Mouse (Mus musculus): Measurements from ENCODE around the gene Oprm1. TPM values are rescaled to one million over a fixed set of nuclear protein-coding genes. Genes with fewer than 3 reads are reported as not detected.

Oprm1 gene
- total RNA-seq (2014; fragmentation: Nextera tagmentation), result not detected in 2 replicates
- 0.05 and 0.17 TPM in 2 replicates for total RNA-seq (2017)
- polyA plus RNA-seq (2012), result not detected in 2 replicates

DNA sequence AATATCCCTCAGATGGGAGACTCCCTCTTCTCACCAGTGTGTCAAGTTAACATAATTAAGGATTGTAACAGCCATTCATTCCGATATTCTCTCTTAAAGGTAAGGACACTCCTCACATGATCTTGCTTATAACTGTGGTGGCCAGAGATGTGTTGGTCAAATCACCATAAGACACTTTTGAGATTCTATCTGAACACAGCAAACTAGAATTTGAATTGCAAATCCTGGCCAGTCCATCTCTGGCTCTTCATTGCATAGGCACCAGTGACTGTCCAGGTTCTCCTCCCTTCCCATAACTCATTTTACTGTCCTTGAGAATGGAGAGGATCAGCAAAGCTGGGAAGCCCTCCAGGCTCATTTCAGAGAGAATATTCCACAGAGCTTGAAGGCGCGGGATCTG is at the start of gene Oprm1:
TSS of gene Oprm1 (plus strand) at position 301 of the 400 bp plus-strand sequence.
- DNase-seq (ENCODE audit: low spot score) (no peak), ATAC-seq (ENCODE audit: extremely low read depth, insufficient number of reproducible peaks, low FRiP score, poor library complexity, severe bottlenecking) (no peak)
- TF ChIP-seq POLR2AphosphoS5 (IDR thresholded peaks at IDR 0.05; ENCODE audit: insufficient replicate concordance, low read depth, low read length) (no peak), CTCF (IDR thresholded peaks at IDR 0.05; ENCODE audit: low read depth, low read length) (no peak), TAL1 (conservative IDR thresholded peaks at IDR 0.05; ENCODE audit: low read depth, low read length) (no peak), GATA2 (IDR thresholded peaks at IDR 0.05; ENCODE audit: borderline replicate concordance, low read depth, low read length) (no peak), GATA1 (IDR thresholded peaks at IDR 0.05; ENCODE audit: borderline replicate concordance, low read length) (no peak)
- Histone ChIP-seq H3K27me3 (ENCODE audit: insufficient read depth, low read length) (no peaks in the 10 kb centered on the region), H3K9me3 (replicated peaks) (no peaks in the 10 kb centered on the region), H3K4me3 (ENCODE audit: low read depth, low read length) (no peak within 1 kb of the TSS), H3K4me1 (ENCODE audit: insufficient read depth, low read depth, low read length) (no peaks in the 10 kb centered on the region), H3K36me3 (replicated peaks) (no peaks in the 10 kb centered on the region)

DNA sequence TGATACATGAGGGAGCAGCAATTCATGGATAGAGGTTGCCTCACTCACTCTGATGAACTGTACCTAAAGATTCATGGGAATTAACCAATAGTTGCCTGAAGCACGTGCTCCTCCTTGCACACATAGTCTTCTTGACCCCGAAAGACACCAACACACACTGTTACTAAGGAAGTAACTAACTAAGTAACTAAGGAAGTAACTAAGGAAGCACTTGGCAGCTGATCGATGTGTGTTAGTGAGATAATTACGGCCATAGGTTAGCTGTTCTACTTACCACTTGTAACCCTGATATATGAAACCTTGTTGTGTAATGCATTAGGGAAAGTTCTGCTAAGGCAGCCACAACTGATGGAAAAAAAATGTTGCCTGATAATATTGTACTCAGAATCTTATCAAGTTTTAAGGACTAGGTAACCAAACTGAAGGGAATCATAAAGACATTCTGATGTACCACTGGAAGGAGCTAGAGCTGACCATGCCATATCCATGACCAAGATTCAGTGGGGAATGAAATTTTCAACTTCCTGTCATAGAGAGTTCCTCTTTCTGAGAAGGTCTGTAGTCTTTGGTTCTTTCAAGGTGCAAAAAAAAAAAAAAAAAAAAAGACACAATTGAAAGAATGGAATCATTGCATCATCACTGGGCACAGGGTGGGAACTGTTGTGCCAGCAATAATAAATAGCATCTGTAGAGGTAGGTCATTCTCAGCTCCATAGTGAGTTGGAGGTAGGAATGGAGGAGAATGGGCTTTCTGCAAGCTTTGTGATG is 40.9 kb upstream of the Oprm1 start:
- TF ChIP-seq POLR2AphosphoS5 (IDR thresholded peaks at IDR 0.05; ENCODE audit: insufficient replicate concordance, low read depth, low read length), result no peak
- TF ChIP-seq GATA1 (IDR thresholded peaks at IDR 0.05; ENCODE audit: borderline replicate concordance, low read length), result no peak
- no peak for TF ChIP-seq TAL1 (conservative IDR thresholded peaks at IDR 0.05; ENCODE audit: low read depth, low read length)
- TF ChIP-seq CTCF (IDR thresholded peaks at IDR 0.05; ENCODE audit: low read depth, low read length), result no peak
- no peak for TF ChIP-seq GATA2 (IDR thresholded peaks at IDR 0.05; ENCODE audit: borderline replicate concordance, low read depth, low read length)
- Histone ChIP-seq H3K9me3 (replicated peaks) (no peaks in the 10 kb centered on the region), H3K4me1 (ENCODE audit: insufficient read depth, low read depth, low read length) (no peaks in the 10 kb centered on the region), H3K4me3 (ENCODE audit: low read depth, low read length) (no peak overlapping the region), H3K36me3 (replicated peaks) (no peaks in the 10 kb centered on the region), H3K27me3 (ENCODE audit: insufficient read depth, low read length) (no peaks in the 10 kb centered on the region)
- ATAC-seq (ENCODE audit: extremely low read depth, insufficient number of reproducible peaks, low FRiP score, poor library complexity, severe bottlenecking), result no peak
- no peak for DNase-seq (ENCODE audit: low spot score)

DNA sequence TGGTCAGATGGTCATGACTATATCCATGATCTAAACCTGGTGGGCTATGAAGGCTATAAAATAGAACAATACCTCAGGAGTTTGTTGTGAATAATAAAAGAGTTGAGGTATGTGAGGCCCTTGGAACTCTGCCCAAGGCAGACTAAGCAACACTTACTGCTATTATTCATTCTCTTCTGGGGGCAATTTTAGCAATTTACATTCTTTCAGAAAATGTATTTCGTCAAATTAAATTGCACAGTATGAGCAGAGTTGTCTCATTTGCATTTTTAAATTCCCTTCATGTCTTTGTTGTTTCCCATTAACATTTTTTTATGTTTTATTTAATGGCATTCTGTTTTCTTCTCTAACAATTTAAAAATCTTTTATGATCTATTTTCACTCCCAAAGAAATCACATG is 34.5 kb upstream of the Oprm1 start:
- Histone ChIP-seq H3K27me3 (ENCODE audit: insufficient read depth, low read length) (no peaks in the 10 kb centered on the region), H3K9me3 (replicated peaks) (no peaks in the 10 kb centered on the region), H3K36me3 (replicated peaks) (no peaks in the 10 kb centered on the region), H3K4me1 (ENCODE audit: insufficient read depth, low read depth, low read length) (no peaks in the 10 kb centered on the region), H3K4me3 (ENCODE audit: low read depth, low read length) (no peak overlapping the region)
- no peak for DNase-seq (ENCODE audit: low spot score)
- ATAC-seq (ENCODE audit: extremely low read depth, insufficient number of reproducible peaks, low FRiP score, poor library complexity, severe bottlenecking), result no peak
- TF ChIP-seq POLR2AphosphoS5 (IDR thresholded peaks at IDR 0.05; ENCODE audit: insufficient replicate concordance, low read depth, low read length) (no peak), CTCF (IDR thresholded peaks at IDR 0.05; ENCODE audit: low read depth, low read length) (no peak), GATA1 (IDR thresholded peaks at IDR 0.05; ENCODE audit: borderline replicate concordance, low read length) (no peak), GATA2 (IDR thresholded peaks at IDR 0.05; ENCODE audit: borderline replicate concordance, low read depth, low read length) (no peak), TAL1 (conservative IDR thresholded peaks at IDR 0.05; ENCODE audit: low read depth, low read length) (no peak)

DNA sequence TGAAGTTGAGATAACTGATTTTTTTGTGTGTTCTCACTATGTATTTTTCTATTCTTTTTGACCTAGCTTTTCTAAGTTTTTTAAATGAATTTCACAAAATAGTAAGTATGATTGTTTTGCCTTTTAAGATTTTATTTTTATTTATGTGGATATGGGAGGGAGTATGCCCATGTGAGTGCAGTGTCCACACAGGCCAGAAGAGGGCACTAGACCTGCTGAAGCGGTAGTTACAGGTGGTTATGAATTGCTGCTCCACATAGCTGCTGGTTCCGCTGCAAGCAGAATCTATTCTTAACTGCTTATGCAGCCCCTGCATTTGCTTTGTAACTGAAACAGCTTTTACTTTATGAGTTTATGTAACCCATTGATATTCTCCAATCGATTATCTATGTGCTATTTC is 29.8 kb upstream of the Oprm1 start:
- no peaks in the 10 kb centered on the region for H3K9me3 ChIP-seq (replicated peaks)
- TF ChIP-seq POLR2AphosphoS5 (IDR thresholded peaks at IDR 0.05; ENCODE audit: insufficient replicate concordance, low read depth, low read length), result no peak
- TF ChIP-seq TAL1 (conservative IDR thresholded peaks at IDR 0.05; ENCODE audit: low read depth, low read length), result no peak
- no peak for TF ChIP-seq GATA2 (IDR thresholded peaks at IDR 0.05; ENCODE audit: borderline replicate concordance, low read depth, low read length)
- no peak for TF ChIP-seq CTCF (IDR thresholded peaks at IDR 0.05; ENCODE audit: low read depth, low read length)
- TF ChIP-seq GATA1 (IDR thresholded peaks at IDR 0.05; ENCODE audit: borderline replicate concordance, low read length), result no peak
- no peaks in the 10 kb centered on the region for H3K36me3 ChIP-seq (replicated peaks)
- ATAC-seq (ENCODE audit: extremely low read depth, insufficient number of reproducible peaks, low FRiP score, poor library complexity, severe bottlenecking) (no peak), DNase-seq (ENCODE audit: low spot score) (no peak)
- H3K27me3 ChIP-seq (ENCODE audit: insufficient read depth, low read length), result no peaks in the 10 kb centered on the region
- H3K4me3 ChIP-seq (ENCODE audit: low read depth, low read length), result no peak overlapping the region
- no peaks in the 10 kb centered on the region for H3K4me1 ChIP-seq (ENCODE audit: insufficient read depth, low read depth, low read length)

DNA sequence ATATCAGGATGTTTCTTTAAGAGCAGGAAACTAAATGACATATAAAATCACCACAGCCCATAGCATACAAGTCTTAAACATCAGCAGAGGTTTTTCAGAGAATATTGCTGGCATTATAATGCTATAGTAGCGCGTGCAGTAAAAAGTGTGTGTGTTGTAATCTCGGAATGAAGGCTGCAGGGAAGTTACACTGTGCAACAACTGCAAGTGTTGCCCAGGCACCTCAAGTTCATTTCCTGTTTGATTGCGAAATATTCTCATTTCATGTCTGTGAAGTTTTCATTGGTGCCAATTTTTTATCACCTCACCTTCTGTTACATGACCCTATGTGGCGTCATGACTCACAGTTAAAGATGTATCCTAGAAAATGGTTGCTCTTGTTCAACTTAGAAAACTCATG is 4.9 kb upstream of the Oprm1 start:
- no peak for TF ChIP-seq POLR2AphosphoS5 (IDR thresholded peaks at IDR 0.05; ENCODE audit: insufficient replicate concordance, low read depth, low read length)
- TF ChIP-seq CTCF (IDR thresholded peaks at IDR 0.05; ENCODE audit: low read depth, low read length), result no peak
- no peak for TF ChIP-seq GATA1 (IDR thresholded peaks at IDR 0.05; ENCODE audit: borderline replicate concordance, low read length)
- H3K36me3 ChIP-seq (replicated peaks), result no peaks in the 10 kb centered on the region
- H3K27me3 ChIP-seq (ENCODE audit: insufficient read depth, low read length), result no peaks in the 10 kb centered on the region
- no peaks in the 10 kb centered on the region for H3K9me3 ChIP-seq (replicated peaks)
- no peak overlapping the region for H3K4me3 ChIP-seq (ENCODE audit: low read depth, low read length)
- no peak for ATAC-seq (ENCODE audit: extremely low read depth, insufficient number of reproducible peaks, low FRiP score, poor library complexity, severe bottlenecking)
- no peaks in the 10 kb centered on the region for H3K4me1 ChIP-seq (ENCODE audit: insufficient read depth, low read depth, low read length)
- DNase-seq (ENCODE audit: low spot score), result no peak

DNA sequence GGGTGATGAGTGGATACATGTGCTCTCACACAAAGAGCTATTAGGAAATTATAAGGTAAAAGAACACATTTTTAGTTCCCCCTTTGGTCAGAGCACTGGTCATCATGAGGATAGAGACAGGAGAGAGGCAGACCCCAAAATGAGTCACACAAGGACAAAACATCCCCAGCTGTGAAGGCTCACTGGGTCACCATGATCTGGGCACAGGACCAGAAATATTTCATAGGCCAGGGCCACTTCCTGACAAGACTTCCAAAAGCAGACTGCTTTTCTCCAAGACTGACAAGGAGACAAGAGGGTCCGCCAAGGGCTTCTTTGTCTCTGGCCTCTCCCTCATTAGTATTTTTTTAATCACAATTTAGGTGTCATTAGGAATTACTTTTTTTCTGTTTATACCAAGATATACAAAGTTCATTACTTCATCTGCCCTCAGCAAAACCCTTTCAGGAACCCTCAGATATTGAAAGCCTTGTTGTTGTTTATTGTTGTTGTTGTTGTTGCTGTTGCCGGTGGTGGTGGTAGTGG is 3.0 kb downstream of the Oprm1 start, which contains the start of gene Gm10945:
TSS of gene Gm10945 (minus strand) at position 475 of the 525 bp plus-strand sequence.
- Histone ChIP-seq H3K4me1 (ENCODE audit: insufficient read depth, low read depth, low read length) (no peaks in the 10 kb centered on the region), H3K9me3 (replicated peaks) (no peaks in the 10 kb centered on the region), H3K4me3 (ENCODE audit: low read depth, low read length) (no peak within 1 kb of the TSS), H3K36me3 (replicated peaks) (no peaks in the 10 kb centered on the region), H3K27me3 (ENCODE audit: insufficient read depth, low read length) (no peaks in the 10 kb centered on the region)
- no peak for DNase-seq (ENCODE audit: low spot score)
- ATAC-seq (ENCODE audit: extremely low read depth, insufficient number of reproducible peaks, low FRiP score, poor library complexity, severe bottlenecking), result no peak
- TF ChIP-seq CTCF (IDR thresholded peaks at IDR 0.05; ENCODE audit: low read depth, low read length), result no peak

Data from G1E (cell line).